Mouse (Mus musculus) cerebellum, adult 2 months (tissue): ENCODE measurements around the gene Asna1.

Experiments
- CTCF ChIP-seq: fragments of 200-500 bp; IDR thresholded peaks from 2 replicates; pipeline ENCODE4 v1.5.1; 2011; ENCODE audit warnings: low read depth, mild to moderate bottlenecking, control low read depth, low read length, moderate library complexity, borderline replicate concordance; ENCODE audit not compliant: insufficient read depth
- POLR2A ChIP-seq: fragments of 200-500 bp; IDR thresholded peaks from 2 replicates; pipeline ENCODE4 v1.6.1; 2011; ENCODE audit warnings: low read length, control low read depth, borderline replicate concordance; ENCODE audit not compliant: insufficient read depth

GRCm38 (mm10) chr8:85043619-85044018 is 18.5 kb upstream of the Asna1 start:
- TF ChIP-seq CTCF (no peak), POLR2A (no peak)
